ENCODE assay signal across 14 mouse cellular contexts in the genomic region with DNA sequence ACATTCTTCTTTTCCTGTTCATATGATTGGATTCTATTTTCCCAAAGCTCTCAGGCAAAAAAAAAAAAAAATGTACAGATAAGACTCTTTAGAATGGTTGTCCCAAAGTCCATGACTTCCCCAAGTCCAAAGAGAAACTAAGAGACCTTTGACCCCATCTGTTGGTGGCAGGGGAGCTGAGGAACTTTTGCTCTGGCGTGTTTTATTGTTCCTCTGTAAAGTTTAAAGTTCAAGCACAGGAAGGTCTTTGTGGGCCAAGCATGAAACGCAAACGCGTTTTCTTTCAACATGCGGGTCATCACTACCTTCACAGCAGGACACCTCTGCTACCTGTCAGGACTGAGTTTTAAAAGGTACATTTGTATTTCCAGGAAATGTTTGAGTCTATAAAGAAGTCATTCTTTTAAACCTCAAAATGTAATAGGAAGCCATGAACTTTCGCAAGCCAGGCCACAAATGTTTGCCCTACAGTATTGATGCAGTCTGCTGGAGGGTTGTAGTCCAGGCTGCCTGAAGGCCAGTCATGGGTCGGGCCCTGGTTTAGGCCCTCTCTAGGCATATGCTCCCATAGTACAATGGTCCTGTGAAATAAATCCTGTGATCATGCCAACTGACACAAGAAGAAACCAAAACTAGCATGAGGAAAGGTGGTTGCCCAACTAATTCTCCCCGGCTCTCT.
DNase-seq lines count a peak whose midpoint lies in the region; ATAC-seq lines count a peak whose summit lies in the region.
"Had no signal": no experiment of that assay in that cellular context is flagged by ENCODE, and none has a peak within 500 bp of the region (broad histone marks: within the 10 kb centered on the region; RNA-seq: fewer than 3 reads in every experiment).

No protein-coding gene starts in this region.

- WGBS in kidney, embryonic 14.5 days: 79% methylated on average over 8 of the region's 8 CpGs
- 82% methylated on average over 8 of the region's 8 CpGs for WGBS in embryonic facial prominence, embryonic 10.5 days
- 33% methylated on average over 8 of the region's 8 CpGs for WGBS in large intestine, adult 2 months
- 86% methylated on average over 8 of the region's 8 CpGs for WGBS in hindbrain, embryonic 14.5 days

- no peak overlapping the region for H3K27ac ChIP-seq in kidney, embryonic 14.5 days (ENCODE audit: low read depth, low read length)
- peak overlapping the region; percentile 66 for H3K27ac ChIP-seq in embryonic facial prominence, embryonic 10.5 days (replicated peaks)
- H3K27ac ChIP-seq in hindbrain, embryonic 14.5 days: no peak overlapping the region
- H3K27ac ChIP-seq: heart, embryonic 10.5 days; layer of hippocampus, adult 2 months; lung, embryonic 15.5 days; midbrain, embryonic 15.5 days; neural tube, embryonic 12.5 days had no signal

- no peaks in the 10 kb centered on the region for H3K4me1 ChIP-seq in kidney, embryonic 14.5 days (ENCODE audit: control insufficient read depth, insufficient read depth, low read length)
- peaks cover 17% of the 10 kb centered on the region for H3K4me1 ChIP-seq in embryonic facial prominence, embryonic 10.5 days
- H3K4me1 ChIP-seq in hindbrain, embryonic 14.5 days (replicated peaks; ENCODE audit: control insufficient read depth, insufficient read depth, low read length): peaks cover 15% of the 10 kb centered on the region

- no peak overlapping the region for H3K4me2 ChIP-seq in kidney, embryonic 14.5 days (replicated peaks; ENCODE audit: low read depth, low read length)
- H3K4me2 ChIP-seq in hindbrain, embryonic 14.5 days (replicated peaks): no peak overlapping the region
- H3K4me2 ChIP-seq: lung, embryonic 15.5 days; midbrain, embryonic 15.5 days; neural tube, embryonic 12.5 days had no signal

- no peak overlapping the region for H3K9ac ChIP-seq in kidney, embryonic 14.5 days (ENCODE audit: low read depth, low read length)
- H3K9ac ChIP-seq in hindbrain, embryonic 14.5 days: no peak overlapping the region
- H3K9ac ChIP-seq: lung, embryonic 15.5 days; midbrain, embryonic 15.5 days; neural tube, embryonic 12.5 days had no signal

- H3K4me3 ChIP-seq in kidney, embryonic 14.5 days (ENCODE audit: low read length): no peak overlapping the region
- H3K4me3 ChIP-seq in embryonic facial prominence, embryonic 10.5 days: no peak overlapping the region
- no peak overlapping the region for H3K4me3 ChIP-seq in hindbrain, embryonic 14.5 days (replicated peaks; ENCODE audit: low read length)
- H3K4me3 ChIP-seq: heart, embryonic 10.5 days; layer of hippocampus, adult 2 months; lung, embryonic 15.5 days; midbrain, embryonic 15.5 days; neural tube, embryonic 12.5 days had no signal

- H3K9me3 ChIP-seq in kidney, embryonic 14.5 days (ENCODE audit: control insufficient read depth, low read length): no peaks in the 10 kb centered on the region
- H3K9me3 ChIP-seq in embryonic facial prominence, embryonic 10.5 days: no peaks in the 10 kb centered on the region
- H3K9me3 ChIP-seq in hindbrain, embryonic 14.5 days (ENCODE audit: control insufficient read depth, low read length): no peaks in the 10 kb centered on the region
- H3K9me3 ChIP-seq: heart, embryonic 10.5 days; lung, embryonic 15.5 days; midbrain, embryonic 15.5 days; neural tube, embryonic 12.5 days had no signal

- peak; percentile 15 for DNase-seq in kidney, adult 11 months
- DNase-seq in embryonic facial prominence, embryonic 10.5 days (ENCODE audit: low spot score): no peak
- peak; percentile 88 for DNase-seq in large intestine, adult 2 months (ENCODE audit: low read depth, low spot score)
- DNase-seq in natural killer cell, adult 2 months (ENCODE audit: low spot score in 2 of 2): no peak
- no peak for DNase-seq in hindbrain, embryonic 14.5 days (ENCODE audit: low spot score)
- no peak for DNase-seq in spleen, adult 12 weeks (ENCODE audit: low spot score)
- DNase-seq: cerebellum, adult 18-20 months had no signal

- H3K27me3 ChIP-seq in kidney, embryonic 14.5 days (ENCODE audit: control insufficient read depth, insufficient read depth, low read length): no peaks in the 10 kb centered on the region
- no peaks in the 10 kb centered on the region for H3K27me3 ChIP-seq in embryonic facial prominence, embryonic 10.5 days (replicated peaks; ENCODE audit: low read depth, poor library complexity, severe bottlenecking)
- H3K27me3 ChIP-seq in hindbrain, embryonic 14.5 days (ENCODE audit: control insufficient read depth, insufficient read depth, low read length): no peaks in the 10 kb centered on the region
- H3K27me3 ChIP-seq: lung, embryonic 15.5 days; midbrain, embryonic 15.5 days; neural tube, embryonic 12.5 days had no signal

- H3K36me3 ChIP-seq in kidney, embryonic 14.5 days (ENCODE audit: control insufficient read depth, insufficient read depth, low read length): no peaks in the 10 kb centered on the region
- H3K36me3 ChIP-seq in embryonic facial prominence, embryonic 10.5 days (replicated peaks): no peaks in the 10 kb centered on the region
- H3K36me3 ChIP-seq in hindbrain, embryonic 14.5 days (replicated peaks; ENCODE audit: control insufficient read depth, insufficient read depth): no peaks in the 10 kb centered on the region
- H3K36me3 ChIP-seq: heart, embryonic 10.5 days; lung, embryonic 15.5 days; midbrain, embryonic 15.5 days; neural tube, embryonic 12.5 days had no signal

- no peak for ATAC-seq in kidney, embryonic 14.5 days (ENCODE audit: low FRiP score, low TSS enrichment)
- ATAC-seq in megakaryocyte, adult 5-6 weeks (ENCODE audit: poor library complexity, severe bottlenecking): 0 out of 2 replicates have a peak, but pooled peaks have one; percentile 15
- ATAC-seq in hindbrain, embryonic 14.5 days (ENCODE audit: low FRiP score): no peak
- ATAC-seq: midbrain, embryonic 15.5 days had no signal

Comparison
In these comparisons a context has a peak if more than half of its experiments do, and no peak if none do; other contexts are left out.
1. DNase-seq: peak in kidney, adult 11 months (single experiment) and large intestine, adult 2 months (single experiment); none in embryonic facial prominence, embryonic 10.5 days (single experiment), natural killer cell, adult 2 months (0 of 2), hindbrain, embryonic 14.5 days (single experiment) and spleen, adult 12 weeks (single experiment).